ENCODE assay signal across 11 mouse cellular contexts in genomic region chr7:119111771-119112170, GRCm38 (mm10).
DNase-seq lines count a peak whose midpoint lies in the region; ATAC-seq and TF ChIP-seq lines count a peak whose summit lies in the region.
"Had no signal": no experiment of that assay in that cellular context is flagged by ENCODE, and none has a peak within 500 bp of the region (broad histone marks: within the 10 kb centered on the region; RNA-seq: fewer than 3 reads in every experiment).

No protein-coding gene starts in this region.

- H3K27me3 ChIP-seq in hindbrain, embryonic 10.5 days (ENCODE audit: insufficient read depth, poor library complexity, severe bottlenecking), result no peaks in the 10 kb centered on the region
- no peaks in the 10 kb centered on the region for H3K27me3 ChIP-seq in hindbrain, embryonic 13.5 days
- H3K27me3 ChIP-seq in thymus, adult 2 months (ENCODE audit: control insufficient read depth, insufficient read depth, low read length), result no peaks in the 10 kb centered on the region
- H3K27me3 ChIP-seq: lung, embryonic 15.5 days had no signal

- no peak overlapping the region for H3K27ac ChIP-seq in hindbrain, embryonic 10.5 days
- no peak overlapping the region for H3K27ac ChIP-seq in hindbrain, embryonic 13.5 days
- H3K27ac ChIP-seq in thymus, adult 2 months (ENCODE audit: control insufficient read depth, insufficient read depth, low read length), result no peak overlapping the region
- H3K27ac ChIP-seq: lung, embryonic 15.5 days had no signal

- no peak overlapping the region for H3K4me3 ChIP-seq in hindbrain, embryonic 10.5 days
- no peak overlapping the region for H3K4me3 ChIP-seq in hindbrain, embryonic 13.5 days
- no peak overlapping the region for H3K4me3 ChIP-seq in thymus, adult 2 months (ENCODE audit: control insufficient read depth, insufficient read depth, low read length)
- H3K4me3 ChIP-seq: lung, embryonic 15.5 days had no signal

- no peaks in the 10 kb centered on the region for H3K9me3 ChIP-seq in hindbrain, embryonic 10.5 days
- H3K9me3 ChIP-seq in hindbrain, embryonic 13.5 days, result no peaks in the 10 kb centered on the region
- H3K9me3 ChIP-seq: lung, embryonic 15.5 days had no signal

- no peak for TF ChIP-seq POLR2A in thymus, adult 2 months (IDR thresholded peaks at IDR 0.05; ENCODE audit: control insufficient read depth, extremely low read depth, insufficient read depth, low read length, poor library complexity)

- no peak overlapping the region for H3K4me2 ChIP-seq in hindbrain, embryonic 13.5 days
- H3K4me2 ChIP-seq: lung, embryonic 15.5 days had no signal

- ATAC-seq in hindbrain, embryonic 13.5 days (ENCODE audit: low FRiP score), result no peak
- ATAC-seq in cerebellum, adult (ENCODE audit: insufficient number of reproducible peaks, low FRiP score, low TSS enrichment), result no peak

- TF ChIP-seq CTCF in thymus, adult 2 months (IDR thresholded peaks at IDR 0.05; ENCODE audit: borderline replicate concordance, control insufficient read depth, extremely low read depth, insufficient read depth, low read length, poor library complexity), result no peak

- 70% methylated on average over 8 of the region's 8 CpGs for WGBS in hindbrain, embryonic 10.5 days
- 67% methylated on average over 8 of the region's 8 CpGs for WGBS in hindbrain, embryonic 13.5 days
- 76% methylated on average over 8 of the region's 8 CpGs for WGBS in thymus, adult 2 months

- no peak overlapping the region for H3K9ac ChIP-seq in hindbrain, embryonic 13.5 days
- H3K9ac ChIP-seq: lung, embryonic 15.5 days had no signal

- H3K4me1 ChIP-seq in hindbrain, embryonic 10.5 days (replicated peaks), result no peaks in the 10 kb centered on the region
- H3K4me1 ChIP-seq in hindbrain, embryonic 13.5 days (replicated peaks), result no peaks in the 10 kb centered on the region
- no peaks in the 10 kb centered on the region for H3K4me1 ChIP-seq in thymus, adult 2 months (replicated peaks; ENCODE audit: control insufficient read depth, insufficient read depth, low read length)
- H3K4me1 ChIP-seq: lung, embryonic 15.5 days had no signal

- H3K36me3 ChIP-seq in hindbrain, embryonic 10.5 days, result no peaks in the 10 kb centered on the region
- H3K36me3 ChIP-seq in hindbrain, embryonic 13.5 days, result no peaks in the 10 kb centered on the region
- no peaks in the 10 kb centered on the region for H3K36me3 ChIP-seq in thymus, adult 2 months (ENCODE audit: control insufficient read depth, insufficient read depth, low read length)
- H3K36me3 ChIP-seq: lung, embryonic 15.5 days had no signal

- peak; percentile 47 for DNase-seq in hindbrain, embryonic 10.5 days (ENCODE audit: low spot score)
- DNase-seq in 3T3-L1 (ENCODE audit: low read depth, low spot score), result peak; percentile 24
- peak; percentile 8 for DNase-seq in adrenal gland, adult 2 months
- DNase-seq in hindlimb bud, embryonic 11.5 days (ENCODE audit: extremely low spot score, low read depth, low spot score), result peak; percentile 31
- no peak for DNase-seq in thymus, adult 2 months
- DNase-seq in thymus, postnatal 25 days, result no peak
- DNase-seq: cerebellum, postnatal 25 days; gastrocnemius, postnatal 14 days had no signal

Comparison
In these comparisons a context has a peak if more than half of its experiments do, and no peak if none do; other contexts are left out.
1. DNase-seq: peak in hindbrain, embryonic 10.5 days (single experiment), 3T3-L1 (single experiment), adrenal gland, adult 2 months (single experiment) and hindlimb bud, embryonic 11.5 days (single experiment); none in thymus, adult 2 months (single experiment) and thymus, postnatal 25 days (single experiment).